Mouse (Mus musculus): ENCODE results near the gene Ccdc8. TPM values are rescaled to one million over a fixed set of nuclear protein-coding genes. Genes with fewer than 3 reads are reported as not detected.
"Not testable (repeated sequence)": the region's sequence is repeated elsewhere in the genome, so short reads cannot be mapped to it uniquely, and the experiment has no call there.

The Ccdc8 gene
- polyA plus RNA-seq, 1 experiment from 2014 or later: 28.1 TPM

GRCm38 (mm10) chr7:16950861-16951635 is 41.5 kb upstream of the Ccdc8 start:
- WGBS: 23% methylated on average over 18 of the region's 18 CpGs
- no peaks in the 10 kb centered on the region for H3K9me3 ChIP-seq (replicated peaks)
- H3K4me2 ChIP-seq: no peak overlapping the region; the same call in 1 of the 2 replicates
- peaks cover 40% of the 10 kb centered on the region for H3K4me1 ChIP-seq (replicated peaks)
- H3K4me3 ChIP-seq: no peak overlapping the region
- peak; percentile 47; the same call in 1 of the 2 replicates for ATAC-seq (replicated peaks; ENCODE audit: insufficient number of reproducible peaks, insufficient read depth, low FRiP score, low read depth)
- H3K27ac ChIP-seq: no peak overlapping the region
- H3K27me3 ChIP-seq: peaks cover 29% of the 10 kb centered on the region
- H3K36me3 ChIP-seq: no peaks in the 10 kb centered on the region
- no peak overlapping the region for H3K9ac ChIP-seq

GRCm38 (mm10) chr7:16953776-16954175 is 38.7 kb upstream of the Ccdc8 start:
- not testable (repeated sequence) for H3K36me3 ChIP-seq; H3K4me3 ChIP-seq; H3K4me2 ChIP-seq; ATAC-seq (replicated peaks; ENCODE audit: insufficient number of reproducible peaks, insufficient read depth, low FRiP score, low read depth); H3K9ac ChIP-seq; H3K9me3 ChIP-seq (replicated peaks); H3K27ac ChIP-seq
- WGBS: 60% methylated on average over 2 of the region's 2 CpGs
- Histone ChIP-seq H3K27me3 (peaks cover 11% of the 10 kb centered on the region), H3K4me1 (replicated peaks) (peaks cover 12% of the 10 kb centered on the region)

GRCm38 (mm10) chr7:16955712-16956111 is 36.8 kb upstream of the Ccdc8 start:
- 50% methylated on average over 4 of the region's 4 CpGs for WGBS
- Histone ChIP-seq H3K36me3 (no peaks in the 10 kb centered on the region), H3K9me3 (replicated peaks) (no peaks in the 10 kb centered on the region), H3K9ac (no peak overlapping the region), H3K4me2 (no peak overlapping the region), H3K4me3 (no peak overlapping the region), H3K27ac (no peak overlapping the region), H3K27me3 (no peaks in the 10 kb centered on the region), H3K4me1 (replicated peaks) (peaks cover 4% of the 10 kb centered on the region; the same call in 1 of the 2 replicates)
- ATAC-seq (replicated peaks; ENCODE audit: insufficient number of reproducible peaks, insufficient read depth, low FRiP score, low read depth): no peak

- Histone ChIP-seq H3K27me3 (no peaks in the 10 kb centered on the region), H3K27ac (no peak overlapping the region), H3K4me3 (no peak overlapping the region), H3K9me3 (replicated peaks) (no peaks in the 10 kb centered on the region), H3K4me1 (replicated peaks) (0 out of 2 replicates have a peak, but pooled peaks cover 2% of the 10 kb centered on the region), H3K9ac (no peak overlapping the region), H3K36me3 (no peaks in the 10 kb centered on the region), H3K4me2 (no peak overlapping the region)
- ATAC-seq (replicated peaks; ENCODE audit: insufficient number of reproducible peaks, insufficient read depth, low FRiP score, low read depth): no peak
- WGBS: 69% methylated on average over 15 of the region's 15 CpGs
Observed at GRCm38 (mm10) chr7:16956410-16957265, 35.9 kb upstream of the Ccdc8 start.

GRCm38 (mm10) chr7:16959539-16960187 is 32.8 kb upstream of the Ccdc8 start, which contains the start of gene Pnmal1:
Pnmal1 (plus strand) TSS chr7:16959679.
- Histone ChIP-seq H3K4me2 (no peak within 1 kb of the TSS), H3K36me3 (no peaks in the 10 kb centered on the region), H3K27me3 (no peaks in the 10 kb centered on the region), H3K9me3 (replicated peaks) (no peaks in the 10 kb centered on the region), H3K4me1 (replicated peaks) (0 out of 2 replicates have a peak, but pooled peaks cover 2% of the 10 kb centered on the region), H3K4me3 (no peak within 1 kb of the TSS), H3K9ac (no peak within 1 kb of the TSS), H3K27ac (no peak within 1 kb of the TSS)
- ATAC-seq (replicated peaks; ENCODE audit: insufficient number of reproducible peaks, insufficient read depth, low FRiP score, low read depth): peak; percentile 7; the same call in 1 of the 2 replicates
- 34% methylated on average over 17 of the region's 17 CpGs for WGBS

- no peak overlapping the region for H3K9ac ChIP-seq
- 0 out of 2 replicates have a peak, but pooled peaks cover 2% of the 10 kb centered on the region for H3K4me1 ChIP-seq (replicated peaks)
- H3K4me3 ChIP-seq: no peak overlapping the region
- ATAC-seq (replicated peaks; ENCODE audit: insufficient number of reproducible peaks, insufficient read depth, low FRiP score, low read depth): no peak
- H3K4me2 ChIP-seq: no peak overlapping the region
- H3K36me3 ChIP-seq: no peaks in the 10 kb centered on the region
- no peak overlapping the region for H3K27ac ChIP-seq
- WGBS: 73% methylated on average over 5 of the region's 5 CpGs
- no peaks in the 10 kb centered on the region for H3K27me3 ChIP-seq
- no peaks in the 10 kb centered on the region for H3K9me3 ChIP-seq (replicated peaks)
Observed at GRCm38 (mm10) chr7:16961678-16962077, 30.8 kb upstream of the Ccdc8 start.

- ATAC-seq (replicated peaks; ENCODE audit: insufficient number of reproducible peaks, insufficient read depth, low FRiP score, low read depth): no peak
- Histone ChIP-seq H3K4me3 (no peak overlapping the region), H3K9ac (no peak overlapping the region), H3K4me1 (replicated peaks) (peaks cover 5% of the 10 kb centered on the region; the same call in 1 of the 2 replicates), H3K27ac (no peak overlapping the region), H3K4me2 (no peak overlapping the region), H3K9me3 (replicated peaks) (no peaks in the 10 kb centered on the region), H3K27me3 (no peaks in the 10 kb centered on the region), H3K36me3 (no peaks in the 10 kb centered on the region)
- WGBS: 82% methylated on average over 6 of the region's 6 CpGs
Observed at GRCm38 (mm10) chr7:16968414-16968813, 24.1 kb upstream of the Ccdc8 start.

GRCm38 (mm10) chr7:16971160-16971559 is 21.3 kb upstream of the Ccdc8 start:
- H3K4me3 ChIP-seq: no peak overlapping the region
- no peak for ATAC-seq (replicated peaks; ENCODE audit: insufficient number of reproducible peaks, insufficient read depth, low FRiP score, low read depth)

GRCm38 (mm10) chr7:16974018-16974417 is 18.5 kb upstream of the Ccdc8 start:
- Histone ChIP-seq H3K4me2 (0 out of 2 replicates have a peak overlapping the region, but pooled peaks have one; percentile 5), H3K36me3 (no peaks in the 10 kb centered on the region), H3K4me1 (replicated peaks) (peaks cover 22% of the 10 kb centered on the region), H3K27ac (peak overlapping the region; percentile 45), H3K9ac (no peak overlapping the region), H3K27me3 (no peaks in the 10 kb centered on the region), H3K4me3 (no peak overlapping the region), H3K9me3 (replicated peaks) (no peaks in the 10 kb centered on the region)
- WGBS: 26% methylated on average over 6 of the region's 6 CpGs
- peak; percentile 67; the same call in 1 of the 2 replicates for ATAC-seq (replicated peaks; ENCODE audit: insufficient number of reproducible peaks, insufficient read depth, low FRiP score, low read depth)

More at GRCm38 (mm10) chr7:16971160-16971559, 21.3 kb upstream of the Ccdc8 start:
- Histone ChIP-seq H3K27ac (peak overlapping the region; percentile 56), H3K9me3 (replicated peaks) (no peaks in the 10 kb centered on the region), H3K36me3 (no peaks in the 10 kb centered on the region), H3K4me2 (no peak overlapping the region), H3K4me1 (replicated peaks) (peaks cover 17% of the 10 kb centered on the region), H3K27me3 (no peaks in the 10 kb centered on the region), H3K9ac (no peak overlapping the region)
- WGBS: 76% methylated on average over 3 of the region's 3 CpGs

- Histone ChIP-seq H3K4me3 (no peak overlapping the region), H3K27me3 (no peaks in the 10 kb centered on the region), H3K9ac (no peak overlapping the region), H3K4me1 (replicated peaks) (peaks cover 29% of the 10 kb centered on the region), H3K36me3 (no peaks in the 10 kb centered on the region), H3K4me2 (no peak overlapping the region), H3K27ac (no peak overlapping the region), H3K9me3 (replicated peaks) (no peaks in the 10 kb centered on the region)
- no peak for ATAC-seq (replicated peaks; ENCODE audit: insufficient number of reproducible peaks, insufficient read depth, low FRiP score, low read depth)
- WGBS: 43% methylated on average over 8 of the region's 8 CpGs
Observed at GRCm38 (mm10) chr7:16976298-16976697, 16.2 kb upstream of the Ccdc8 start.

- no peak for ATAC-seq (replicated peaks; ENCODE audit: insufficient number of reproducible peaks, insufficient read depth, low FRiP score, low read depth)
- WGBS: 68% methylated on average over 6 of the region's 6 CpGs
- H3K4me3 ChIP-seq: no peak overlapping the region
- H3K4me2 ChIP-seq: no peak overlapping the region
- H3K9ac ChIP-seq: no peak overlapping the region
- no peaks in the 10 kb centered on the region; the same call in 1 of the 2 replicates for H3K27me3 ChIP-seq
- H3K27ac ChIP-seq: no peak overlapping the region
- H3K36me3 ChIP-seq: no peaks in the 10 kb centered on the region
- no peaks in the 10 kb centered on the region for H3K9me3 ChIP-seq (replicated peaks)
- H3K4me1 ChIP-seq (replicated peaks): peaks cover 34% of the 10 kb centered on the region
Observed at GRCm38 (mm10) chr7:16978173-16978572, 14.3 kb upstream of the Ccdc8 start.
